Mouse (Mus musculus) liver, adult 2 months (tissue): Measurements from ENCODE around the gene Itsn1.

Source experiments
- CTCF ChIP-seq: fragments of 200-500 bp; IDR thresholded peaks from 2 replicates; pipeline ENCODE4 v1.5.1; 2011; ENCODE audit warnings: low read depth, low read length, control low read depth
- POLR2A ChIP-seq: fragments of 200-500 bp; IDR thresholded peaks from 2 replicates; pipeline ENCODE4 v1.6.1; 2011; ENCODE audit warnings: low read length, control low read depth; ENCODE audit not compliant: insufficient read depth; ENCODE audit errors: extremely low read depth

DNA sequence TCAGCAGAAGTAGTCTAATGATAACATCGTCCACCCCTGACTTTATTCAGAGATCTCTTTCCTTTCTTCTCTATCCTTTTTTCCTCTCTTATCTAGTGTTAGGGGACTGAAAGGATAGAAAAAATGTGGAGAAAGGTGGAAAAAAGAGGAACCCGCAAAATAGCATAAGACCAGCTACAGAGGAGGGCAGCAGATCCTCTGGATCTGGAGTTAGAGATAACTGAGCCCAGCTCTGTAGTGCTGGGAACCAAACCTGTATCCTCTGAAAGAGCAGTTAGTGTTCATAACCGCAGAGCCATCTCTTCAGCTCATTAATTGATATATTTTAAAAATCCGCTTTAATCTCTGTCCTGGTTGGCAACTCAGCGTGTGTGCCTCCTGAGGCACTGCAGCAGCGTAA is 84.5 kb downstream of the Itsn1 start:
- no peak for TF ChIP-seq CTCF
- TF ChIP-seq POLR2A: no peak
